Mouse (Mus musculus) heart, postnatal 14 days (tissue): ENCODE results near the gene Palld. TPM values are rescaled to one million over a fixed set of nuclear protein-coding genes. Genes with fewer than 3 reads are reported as not detected.
A peak's percentile ranks its signal among the peaks of the same experiment; 100 is the strongest.

Experiments used
- DNase-seq, 2 experiments: peaks; one replicate each; pipeline ENCODE4 v3.0.0; 2021 to 2022
- intact Hi-C: fragments of 180-260 bp; cut with DNase I; formaldehyde crosslinking; loops from one replicate; pipeline ENCODE4 v1.15.1; 2025
- total RNA-seq, 2 experiments: library from RNA; stranded (reverse); gene quantifications; 2 replicates each; pipeline ENCODE4 v1.2.3; 2021

The Palld gene
- total RNA-seq, 2 experiments from 2014 or later: 263 to 269 TPM

DNA sequence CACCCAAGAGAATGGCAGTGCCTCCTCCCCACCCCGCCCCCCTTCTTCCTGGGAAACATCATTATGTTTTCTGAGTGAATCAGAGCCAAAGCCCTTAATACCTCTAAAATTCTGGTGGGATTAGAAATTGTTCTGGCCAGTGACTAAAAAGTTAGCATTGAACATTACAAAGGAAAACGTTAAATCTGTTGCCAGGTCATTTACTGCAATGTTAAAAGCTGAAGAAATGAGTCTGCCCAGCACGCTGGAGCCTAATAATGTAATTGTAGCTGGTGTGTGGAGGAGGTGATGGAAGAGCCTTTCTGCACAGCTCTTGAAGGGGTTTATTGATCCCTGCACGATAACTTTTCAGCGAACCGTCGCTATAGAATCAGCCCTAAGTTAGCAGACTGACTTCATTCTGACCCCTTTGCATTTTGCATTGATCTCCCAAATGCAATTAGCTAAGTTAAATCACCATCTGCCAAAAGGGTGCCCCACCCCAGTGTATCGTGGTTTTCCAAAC, 165.7 kb downstream of the Palld start:
- intact Hi-C loops: no loop called here
- DNase-seq: no peak

DNA sequence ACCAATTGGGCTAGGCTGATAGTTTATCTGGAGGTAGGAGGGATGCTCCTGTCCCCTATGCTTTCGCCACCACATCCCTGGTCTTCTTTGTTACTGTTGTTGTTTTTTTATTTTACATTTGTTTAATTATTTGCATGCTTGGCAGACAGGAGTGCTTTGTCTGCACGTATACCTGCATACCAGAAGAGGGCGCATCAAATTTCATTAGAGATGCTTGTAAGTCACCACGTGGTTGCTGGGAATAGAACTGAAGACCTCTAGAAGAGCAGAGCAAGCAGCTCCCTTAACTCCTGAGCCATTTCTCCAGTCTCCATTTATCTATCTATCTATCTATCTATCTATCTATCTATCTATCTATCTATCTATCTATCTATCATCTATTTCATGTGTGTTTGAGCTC, 166.4 kb downstream of the Palld start:
- no peak for DNase-seq
- intact Hi-C loops: no loop called here

DNA sequence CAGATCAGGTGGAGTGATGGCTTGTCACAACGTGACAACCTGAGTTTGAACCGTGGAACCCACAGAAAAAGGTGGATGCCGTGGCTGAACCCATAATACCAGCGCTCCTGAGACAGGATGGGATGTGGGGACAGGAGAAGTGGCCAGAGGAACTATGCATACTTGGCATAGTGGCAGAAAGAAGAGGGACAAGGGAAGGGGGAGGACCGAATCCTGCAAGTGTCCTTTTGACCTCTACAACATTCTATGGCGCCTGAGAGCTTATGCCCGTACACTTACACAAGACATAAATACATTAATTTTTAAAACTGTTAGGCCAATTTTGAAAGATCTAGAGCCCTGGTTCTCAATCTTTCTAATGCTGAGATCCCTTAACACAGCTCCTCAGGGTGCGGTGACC, 168.3 kb downstream of the Palld start:
- intact Hi-C loops: no loop called here
- DNase-seq: no peak

DNA sequence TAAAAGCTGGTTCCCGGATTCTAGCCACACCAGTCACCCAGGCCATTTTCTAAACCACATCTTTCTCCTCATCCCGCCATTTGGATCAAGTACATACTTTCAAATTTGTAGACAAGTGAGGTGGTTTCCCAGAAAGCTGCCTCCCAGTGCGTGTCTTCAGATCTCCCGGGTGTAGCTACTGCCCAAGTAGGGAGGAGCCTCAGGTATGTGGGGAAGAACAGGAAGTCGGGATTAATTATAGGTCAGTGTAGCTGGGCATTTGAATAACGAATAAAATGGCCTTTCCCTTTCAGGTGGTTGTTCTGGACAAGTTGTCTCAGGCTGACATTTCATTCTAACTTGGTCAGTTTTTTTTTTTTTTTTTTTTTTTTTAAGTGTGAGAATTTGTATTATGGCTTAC, 170.3 kb downstream of the Palld start:
- DNase-seq: no peak
- intact Hi-C loops: no loop called here

DNA sequence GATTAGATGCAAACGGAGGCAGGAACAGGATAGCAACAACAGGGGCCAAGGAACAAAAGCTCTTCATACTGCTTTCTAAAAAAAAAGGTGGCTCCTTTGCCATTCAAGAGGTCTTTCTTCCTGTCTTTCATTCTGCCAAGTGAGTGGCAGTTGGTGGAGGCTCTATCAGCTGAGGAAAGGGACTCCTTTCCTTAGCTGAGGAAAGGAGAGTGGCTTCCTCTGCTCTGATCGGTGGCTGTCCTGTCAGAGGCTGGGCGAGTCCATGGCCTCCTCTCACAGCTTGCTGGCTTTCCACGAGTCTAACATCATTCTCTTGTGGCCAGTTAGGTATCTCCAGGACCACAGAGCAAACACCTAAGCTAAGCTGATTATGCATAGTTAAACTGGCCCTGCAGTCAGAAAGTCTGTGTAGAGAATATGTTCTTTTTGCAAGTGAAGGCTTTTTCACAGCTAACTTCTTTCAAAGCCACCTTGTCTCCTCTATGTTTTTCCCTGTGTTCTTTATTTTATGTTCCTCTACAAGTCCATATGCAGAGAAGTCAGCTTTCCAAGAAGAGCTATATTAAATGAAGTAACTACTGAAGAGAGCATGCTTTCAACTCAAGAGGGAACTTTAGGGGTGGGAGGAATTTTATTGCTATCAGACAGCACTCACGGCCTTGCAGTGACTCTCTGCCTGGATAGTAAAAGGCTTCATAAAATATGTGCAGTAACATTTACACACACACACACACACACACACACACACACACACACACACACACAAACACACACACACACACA, 171.0 kb downstream of the Palld start:
- DNase-seq: no peak
- intact Hi-C loops: no loop called here

DNA sequence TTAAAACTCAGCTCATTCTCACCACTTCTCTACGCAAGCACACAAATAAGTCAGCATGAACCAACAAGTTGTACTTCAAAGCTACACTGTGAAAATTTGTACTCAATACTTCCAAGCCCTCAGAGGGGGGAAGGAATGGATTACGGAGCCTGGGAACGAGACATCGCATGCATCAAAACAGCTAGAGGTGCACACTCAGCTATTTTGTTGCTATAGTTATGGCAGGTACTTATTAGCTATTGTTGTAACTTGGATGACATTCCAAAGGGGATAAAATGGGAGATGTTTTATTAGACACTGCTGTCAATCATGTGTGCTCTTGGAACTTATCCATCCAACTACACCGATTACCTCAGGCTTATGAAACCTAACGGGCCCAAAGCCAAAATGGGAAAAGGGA, 171.8 kb downstream of the Palld start:
- intact Hi-C loops: no loop called here
- no peak for DNase-seq

DNA sequence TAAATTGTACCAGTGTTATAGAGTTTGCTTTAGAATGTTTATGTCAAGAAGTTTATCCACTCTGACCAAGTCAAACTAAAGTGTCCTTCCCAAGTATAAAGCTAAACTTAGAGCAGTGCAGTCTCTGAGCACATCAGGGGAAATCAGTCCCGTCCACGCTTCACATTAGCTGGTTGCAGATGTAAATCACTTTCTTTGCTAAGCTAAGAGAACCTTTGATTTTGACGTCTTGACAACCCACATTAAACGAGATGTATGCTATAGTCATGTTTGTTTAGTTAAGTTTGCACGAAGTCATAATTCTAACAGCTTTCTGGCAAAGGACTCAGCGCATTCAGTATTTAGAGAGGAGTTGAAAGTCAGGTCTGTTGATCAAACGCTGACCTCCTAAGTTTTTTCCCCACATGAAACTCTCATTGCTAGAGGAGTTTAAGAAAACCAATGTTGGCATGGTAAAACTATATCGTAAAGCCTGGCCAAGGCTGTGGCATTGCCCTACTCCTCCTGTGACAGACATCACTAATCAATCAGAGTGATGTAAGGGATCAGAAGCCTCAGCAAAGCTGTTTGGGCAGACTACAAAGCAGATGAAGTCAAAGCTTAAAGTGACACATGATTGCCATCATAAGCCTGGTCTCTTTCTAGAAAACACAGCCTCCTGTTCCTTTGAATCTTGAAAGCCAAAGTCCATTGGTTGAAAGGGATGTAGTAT, 177.0 kb downstream of the Palld start:
- intact Hi-C loops: no loop called here
- no peak for DNase-seq

DNA sequence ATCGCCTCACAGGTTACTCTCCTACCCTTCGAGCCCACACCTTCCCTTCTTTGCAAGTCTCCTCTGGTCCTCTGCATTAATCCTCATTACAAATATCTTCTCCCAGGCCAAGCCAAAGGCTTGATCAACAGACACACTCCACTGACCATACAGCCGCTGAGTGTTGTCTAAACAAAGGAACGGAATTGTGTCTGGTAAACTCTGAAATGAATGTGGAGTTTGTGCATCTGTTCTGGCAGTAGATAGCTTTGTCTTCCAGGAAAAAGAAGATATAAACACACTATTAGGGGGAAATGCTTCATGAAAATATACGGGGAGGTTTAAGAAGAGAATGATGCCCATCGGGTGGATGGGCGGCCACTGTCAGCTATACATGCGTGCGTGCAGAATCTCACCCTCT, 180.3 kb downstream of the Palld start:
- no peak for DNase-seq
- intact Hi-C loops: no loop called here

DNA sequence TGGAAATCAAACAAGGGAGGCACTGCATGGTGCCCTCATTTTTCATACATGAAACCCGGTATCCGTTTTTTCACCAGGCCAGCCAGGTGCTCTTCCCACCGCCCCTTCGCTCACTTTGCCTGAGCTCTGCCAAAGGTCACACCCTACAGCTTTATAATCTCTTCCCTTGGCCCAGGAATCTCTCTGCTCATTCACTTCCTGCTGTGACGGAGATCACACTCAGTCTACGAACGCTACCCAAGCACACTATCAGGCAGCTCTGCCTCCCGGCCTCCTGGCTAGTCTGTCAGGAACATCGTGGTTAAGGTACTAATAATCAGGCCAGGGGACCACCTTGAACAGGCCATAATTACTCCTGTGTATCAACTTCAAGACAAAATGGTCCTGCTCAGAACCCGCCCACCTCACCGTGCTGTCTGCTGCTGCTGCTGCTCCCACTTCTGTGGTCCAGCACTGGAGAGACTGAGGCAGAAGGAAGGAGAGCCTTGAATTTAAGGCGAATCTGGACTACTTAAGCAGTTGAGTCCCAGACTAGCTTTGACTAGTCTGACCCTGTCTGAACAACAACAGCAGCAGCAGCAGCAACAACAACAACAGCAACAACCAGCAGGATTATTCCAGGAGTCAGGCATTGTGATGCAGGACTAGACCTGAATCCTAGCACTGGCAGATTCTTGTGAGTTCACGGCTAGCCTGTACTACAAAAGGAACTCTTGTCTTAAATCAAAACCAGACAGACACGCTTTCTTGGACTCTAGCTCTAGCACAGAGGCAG, 187.0 kb downstream of the Palld start:
- intact Hi-C loops: no loop called here
- no peak for DNase-seq

DNA sequence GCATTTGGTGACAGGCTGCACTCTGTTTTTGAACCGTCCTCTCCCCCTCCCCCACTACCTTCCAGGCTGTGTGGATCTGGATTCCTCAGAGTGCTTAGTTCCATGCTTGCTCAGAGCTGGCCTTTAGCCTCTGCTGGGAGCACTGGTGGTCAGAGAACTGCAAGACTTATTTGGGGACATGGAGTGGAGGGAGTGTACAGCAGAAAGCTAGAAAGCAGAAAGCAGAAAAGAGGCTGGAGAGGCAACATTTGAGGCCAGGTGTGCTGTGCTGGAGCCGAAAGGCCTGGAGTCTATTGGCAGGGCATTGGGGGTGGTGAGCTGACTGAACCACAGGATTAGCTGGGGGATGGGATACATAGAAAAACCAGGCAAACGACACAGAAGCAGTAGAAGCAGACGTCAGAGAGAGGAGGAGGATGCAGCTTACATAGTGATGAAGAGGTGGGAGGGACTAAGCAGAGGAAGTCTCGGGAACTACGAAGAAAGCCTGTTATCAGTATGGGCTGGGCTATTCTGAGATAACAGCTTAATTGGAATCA, 188.1 kb downstream of the Palld start:
- DNase-seq: no peak
- intact Hi-C loops: no loop called here

DNA sequence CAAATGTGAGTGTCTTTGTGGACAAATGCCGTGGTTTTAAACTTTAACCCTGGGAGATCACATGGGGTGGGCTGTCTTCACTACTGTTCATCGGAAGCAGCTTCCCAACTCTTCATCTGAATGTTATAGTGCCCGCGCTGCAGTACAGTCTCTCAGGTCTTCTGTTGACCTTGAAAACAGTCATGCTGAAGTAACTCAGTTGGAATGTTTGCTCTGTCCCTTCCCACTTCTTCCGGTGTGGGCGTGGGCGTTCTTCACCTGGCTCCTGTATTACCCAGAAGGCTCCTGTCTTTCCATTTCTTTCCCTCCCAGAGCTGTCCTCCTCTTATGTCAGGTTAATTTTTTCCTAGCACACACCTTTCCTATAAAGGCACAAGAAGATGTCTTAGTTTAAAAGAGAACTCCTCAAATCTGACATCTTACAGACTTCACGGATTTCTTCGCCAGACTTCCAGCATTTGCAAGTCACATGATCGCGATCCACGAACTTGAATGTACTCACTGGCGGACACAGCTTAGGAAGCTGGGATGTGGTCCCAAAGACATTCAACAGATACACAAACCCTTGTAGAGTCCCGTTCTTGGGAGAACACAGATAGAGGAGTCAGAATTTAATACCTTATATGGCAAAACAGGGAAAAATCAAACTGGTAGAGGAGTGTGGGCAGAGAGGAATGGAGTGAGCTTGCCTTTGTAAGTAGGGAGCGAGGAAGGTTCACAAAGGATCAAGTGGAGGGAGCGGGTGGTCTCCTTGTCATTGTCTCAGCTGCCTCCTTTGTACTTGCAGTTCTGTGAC, 189.1 kb downstream of the Palld start:
- intact Hi-C loops: no loop called here
- DNase-seq: no peak

DNA sequence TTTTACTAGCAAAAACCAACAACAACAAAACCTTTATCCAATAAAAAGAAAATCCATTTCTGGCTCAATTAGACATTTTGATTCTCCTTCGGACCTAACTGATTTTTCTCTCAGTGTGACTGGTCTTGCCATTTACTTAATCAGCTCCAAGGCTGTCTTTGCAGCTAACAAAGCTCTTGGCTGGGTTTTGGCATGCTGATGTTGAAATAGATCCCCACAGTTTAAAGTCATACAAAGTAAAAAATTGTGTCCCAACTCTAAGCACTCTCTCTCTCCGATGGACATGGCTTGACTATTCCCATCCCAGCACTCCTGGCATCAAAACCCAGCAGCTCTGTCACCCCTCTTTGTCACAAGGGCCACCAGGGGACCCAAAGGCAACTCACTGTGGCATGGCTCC, 190.1 kb downstream of the Palld start:
- DNase-seq: no peak
- intact Hi-C loops: no loop called here

DNA sequence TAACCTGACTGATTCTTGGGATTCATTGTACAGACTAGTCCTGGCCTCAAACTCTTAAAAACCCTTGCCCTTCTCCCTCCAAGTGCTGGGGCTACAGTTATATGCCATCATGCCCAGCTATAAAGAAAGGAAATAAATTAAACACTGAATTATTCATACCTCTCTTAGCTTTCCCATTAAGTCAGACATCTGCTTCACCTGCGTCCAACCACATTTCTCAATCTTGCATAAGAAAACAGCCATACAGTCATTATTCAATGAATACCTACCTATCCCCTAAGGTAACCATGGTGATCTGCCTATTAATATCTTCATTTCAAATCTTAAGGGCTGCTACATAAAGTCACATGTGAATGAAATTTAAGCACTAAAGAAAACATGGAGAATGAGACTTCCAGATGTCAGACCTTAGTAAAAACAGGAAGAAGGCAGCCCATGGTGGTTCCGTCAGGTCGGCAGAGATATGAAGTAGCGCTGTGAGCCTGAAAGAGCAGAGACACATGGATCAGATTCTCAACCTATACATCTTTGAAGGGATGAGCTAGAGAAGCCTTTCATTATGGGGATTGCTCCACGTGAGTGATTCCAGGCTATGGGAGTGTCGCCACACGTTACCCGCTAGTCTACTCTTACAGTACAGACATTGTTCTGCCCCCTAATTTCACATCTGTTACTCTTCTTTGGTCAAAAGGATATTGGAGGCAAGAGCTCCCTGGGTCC, 193.7 kb downstream of the Palld start:
- DNase-seq: no peak

DNA sequence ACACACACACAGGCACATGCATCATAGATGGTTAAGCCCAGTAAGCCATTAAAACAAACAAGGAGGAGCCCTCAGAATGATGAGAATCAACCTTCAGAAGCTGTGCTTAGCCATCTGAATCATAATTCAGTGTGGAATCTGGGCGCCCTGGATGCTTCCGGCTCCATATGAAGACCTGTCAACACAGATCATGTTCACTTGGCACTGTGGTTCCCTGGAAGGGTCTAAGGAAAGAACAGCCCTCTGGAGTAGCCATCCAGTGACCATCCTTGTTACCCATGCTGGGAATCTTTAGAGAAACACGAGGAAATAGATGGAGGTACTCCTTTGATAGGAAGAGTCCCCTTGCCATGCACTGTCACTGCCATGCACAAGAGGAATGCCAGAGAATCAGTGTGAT, 197.0 kb downstream of the Palld start:
- no peak for DNase-seq
- intact Hi-C loops: loop anchor here (5.0 kb wide), 1 partner anchor 127 kb away; no protein-coding TSS in a partner anchor

More for the DNA sequence above, 193.7 kb downstream of the Palld start:
- intact Hi-C loops: loop anchor here (5.0 kb wide), 1 partner anchor 124 kb away; no protein-coding TSS in a partner anchor

DNA sequence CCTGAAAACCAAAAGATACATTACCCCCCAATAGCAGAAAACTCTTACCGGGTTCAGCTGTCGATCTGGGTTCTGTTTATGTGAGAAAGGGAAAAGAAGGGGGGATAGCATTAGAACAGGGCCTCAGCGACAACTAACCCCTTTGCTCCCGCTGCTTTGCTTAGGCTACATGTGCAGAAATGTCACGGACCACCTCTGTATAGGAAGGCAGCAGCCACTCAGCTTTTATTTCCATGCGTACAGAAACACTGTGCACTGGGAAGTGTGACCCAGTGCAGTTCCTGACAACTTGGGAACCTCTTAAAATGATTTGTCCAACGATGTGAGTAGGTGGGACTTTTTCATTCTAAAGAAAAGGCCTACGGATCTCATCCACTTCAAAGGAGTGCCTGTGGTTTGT, 200.4 kb downstream of the Palld start:
- no peak for DNase-seq
- intact Hi-C loops: no loop called here

DNA sequence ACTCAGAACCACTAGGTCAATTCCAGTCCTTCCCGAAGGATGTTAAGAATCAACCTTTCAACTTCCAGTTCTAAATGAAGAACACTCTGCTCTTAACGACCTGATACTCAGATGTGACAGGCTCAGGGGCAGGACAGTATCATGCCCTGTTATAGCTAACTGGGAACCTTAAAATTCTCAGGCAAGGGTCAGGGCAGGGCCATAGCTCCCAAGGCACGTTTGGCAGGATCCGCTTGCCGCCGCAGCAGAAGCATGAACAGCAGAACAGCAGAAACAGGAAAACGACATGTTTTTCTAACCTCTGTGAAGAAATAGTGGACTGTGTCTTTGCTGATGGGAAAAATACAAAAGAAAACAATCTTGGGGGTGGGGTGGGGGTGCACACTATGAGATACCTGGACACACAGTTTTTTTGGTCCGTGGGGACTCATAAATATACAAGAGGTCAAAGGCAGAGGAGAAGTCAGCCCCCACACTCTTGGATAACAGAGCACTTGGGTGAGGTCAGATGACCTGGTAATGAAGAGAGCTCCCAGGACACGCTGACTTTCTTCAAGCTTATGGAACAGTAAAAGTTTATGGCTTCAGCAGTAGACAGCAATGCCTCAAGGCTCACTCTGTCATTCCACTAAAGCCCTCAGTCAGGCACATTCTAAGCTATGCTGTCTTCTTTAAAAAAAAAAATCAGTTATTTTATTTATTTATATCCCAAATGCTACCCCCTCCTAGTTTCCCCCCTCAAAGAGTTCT, 201.4 kb downstream of the Palld start:
- DNase-seq: no peak
- intact Hi-C loops: no loop called here

DNA sequence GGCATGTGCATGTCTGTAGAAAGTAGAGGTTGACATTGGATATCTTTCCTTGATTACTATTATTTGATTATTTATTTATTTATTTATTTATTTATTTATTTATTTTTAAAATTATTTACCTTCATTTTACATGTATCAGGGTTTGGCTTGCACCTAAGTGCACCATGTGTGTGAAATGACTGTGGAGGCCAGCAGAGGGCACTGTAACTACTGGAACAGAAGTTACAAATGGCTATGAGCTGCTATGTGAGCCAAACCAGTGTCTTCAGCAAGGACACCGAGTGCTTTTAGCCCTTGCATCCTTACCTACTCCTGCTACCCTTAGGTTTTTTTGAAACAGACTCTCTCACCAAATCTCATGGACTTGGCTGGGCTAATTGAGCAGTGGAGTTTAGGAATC, 202.2 kb downstream of the Palld start:
- DNase-seq: peak in 1 of 2 experiments; percentile 40
- intact Hi-C loops: no loop called here

DNA sequence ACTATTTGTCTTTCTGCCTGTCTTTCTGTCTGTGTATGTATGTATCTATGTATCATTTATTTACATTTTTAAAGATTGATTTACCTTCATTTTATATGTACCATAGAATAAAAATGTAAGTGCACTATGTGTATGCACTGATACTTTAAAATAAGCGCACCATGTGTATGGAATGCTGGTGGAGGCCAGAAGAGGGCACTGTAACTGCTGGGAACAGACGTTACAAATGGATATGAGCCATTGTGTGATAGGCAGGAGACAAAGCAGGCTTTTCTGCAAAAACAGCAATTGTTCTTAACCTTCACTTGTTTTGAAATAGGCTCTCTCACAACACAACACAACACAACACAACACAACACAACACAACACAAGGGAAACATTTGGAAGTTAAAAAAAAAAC, 203.5 kb downstream of the Palld start:
- intact Hi-C loops: loop anchor here (2.0 to 5.0 kb wide), 2 partner anchors 92 to 176 kb away; no protein-coding TSS in a partner anchor
- no peak for DNase-seq
